Mouse (Mus musculus): Measurements from ENCODE around the gene Syt14. TPM values are rescaled to one million over a fixed set of nuclear protein-coding genes. Genes with fewer than 3 reads are reported as not detected.

The Syt14 gene
- polyA plus RNA-seq, 1 experiment from 2014 or later, result 0.21 TPM

GRCm38 (mm10) chr1:192849616-192850015 is 186.0 kb downstream of the Syt14 start:
- Histone ChIP-seq H3K27ac (no peak overlapping the region), H3K9me3 (replicated peaks) (no peaks in the 10 kb centered on the region), H3K4me1 (replicated peaks) (peaks cover 35% of the 10 kb centered on the region), H3K4me2 (no peak overlapping the region), H3K9ac (no peak overlapping the region), H3K4me3 (no peak overlapping the region), H3K27me3 (peaks cover 11% of the 10 kb centered on the region), H3K36me3 (peaks cover 17% of the 10 kb centered on the region)
- ATAC-seq (replicated peaks; ENCODE audit: insufficient number of reproducible peaks, insufficient read depth, low FRiP score, low read depth), result no peak
- WGBS, result 59% methylated on average over 5 of the region's 5 CpGs

DNA sequence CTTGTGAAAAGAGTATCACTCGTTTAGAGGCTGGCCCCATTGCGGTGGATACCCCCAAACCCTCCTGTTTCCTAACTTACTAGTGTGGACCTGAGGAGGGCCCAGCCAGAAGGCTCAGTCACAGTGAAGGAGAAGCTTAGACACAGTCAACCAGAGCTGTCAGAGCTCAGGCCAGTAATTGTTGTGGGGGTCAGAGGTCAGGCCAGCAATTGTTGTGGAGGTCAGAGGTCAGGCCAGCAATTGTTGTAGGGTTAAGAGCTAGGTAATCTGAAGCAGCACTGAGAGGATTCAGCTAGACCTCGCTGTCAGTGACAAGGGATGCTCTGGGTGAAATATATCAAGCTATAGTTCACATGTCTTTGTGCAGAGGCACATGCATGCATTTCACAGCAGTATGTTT is 188.3 kb downstream of the Syt14 start:
- peaks cover 3% of the 10 kb centered on the region; the same call in 1 of the 2 replicates for H3K27me3 ChIP-seq
- no peaks in the 10 kb centered on the region for H3K9me3 ChIP-seq (replicated peaks)
- H3K36me3 ChIP-seq, result peaks cover 17% of the 10 kb centered on the region
- WGBS, result 76% methylated on average over 3 of the region's 3 CpGs
- no peak for ATAC-seq (replicated peaks; ENCODE audit: insufficient number of reproducible peaks, insufficient read depth, low FRiP score, low read depth)
- H3K9ac ChIP-seq, result no peak overlapping the region
- peaks cover 25% of the 10 kb centered on the region for H3K4me1 ChIP-seq (replicated peaks)
- H3K4me2 ChIP-seq, result no peak overlapping the region
- H3K4me3 ChIP-seq, result no peak overlapping the region
- H3K27ac ChIP-seq, result no peak overlapping the region

Other genes starting within 250 kb of the Syt14 start
- 12.3 and 15.1 TPM in 2 replicates for gene Sertad4, start 180.0 kb downstream of the Syt14 start, polyA plus RNA-seq (2015; fragmentation: Nextera tagmentation; extraction: Ambion mirVana)
- 3.8 and 4.9 TPM in 2 replicates for gene Diexf, start 94.5 kb upstream of the Syt14 start, polyA plus RNA-seq (2015; fragmentation: Nextera tagmentation; extraction: Ambion mirVana)
- gene Irf6, start 117.3 kb upstream of the Syt14 start, polyA plus RNA-seq (2015; fragmentation: Nextera tagmentation; extraction: Ambion mirVana), result 4.8 and 8.3 TPM in 2 replicates
- gene A130010J15Rik, start 132.3 kb upstream of the Syt14 start, polyA plus RNA-seq (2015; fragmentation: Nextera tagmentation; extraction: Ambion mirVana), result 10.7 and 11.9 TPM in 2 replicates
- gene Traf3ip3, start 165.9 kb upstream of the Syt14 start, polyA plus RNA-seq (2015; fragmentation: Nextera tagmentation; extraction: Ambion mirVana), result 2.1 and 6.9 TPM in 2 replicates
- 4.7 and 9.0 TPM in 2 replicates for gene Lamb3, start 171.9 kb upstream of the Syt14 start, polyA plus RNA-seq (2015; fragmentation: Nextera tagmentation; extraction: Ambion mirVana)
- 1.9 and 4.6 TPM in 2 replicates for gene Hsd11b1, start 228.3 kb upstream of the Syt14 start, polyA plus RNA-seq (2015; fragmentation: Nextera tagmentation; extraction: Ambion mirVana)
- gene G0s2, start 237.4 kb upstream of the Syt14 start, polyA plus RNA-seq (2015; fragmentation: Nextera tagmentation; extraction: Ambion mirVana), result 103 and 106 TPM in 2 replicates

Data from heart, embryonic 15.5 days (tissue).